Mouse (Mus musculus) yolk sac, embryonic 10.5 days (tissue): Measurements from ENCODE around the gene Cab39l.

Experiments used
- DNase-seq: peaks from one replicate; pipeline ENCODE4 v3.0.0-alpha.2; 2017; ENCODE audit warnings: low spot score

Cab39l gene

DNA sequence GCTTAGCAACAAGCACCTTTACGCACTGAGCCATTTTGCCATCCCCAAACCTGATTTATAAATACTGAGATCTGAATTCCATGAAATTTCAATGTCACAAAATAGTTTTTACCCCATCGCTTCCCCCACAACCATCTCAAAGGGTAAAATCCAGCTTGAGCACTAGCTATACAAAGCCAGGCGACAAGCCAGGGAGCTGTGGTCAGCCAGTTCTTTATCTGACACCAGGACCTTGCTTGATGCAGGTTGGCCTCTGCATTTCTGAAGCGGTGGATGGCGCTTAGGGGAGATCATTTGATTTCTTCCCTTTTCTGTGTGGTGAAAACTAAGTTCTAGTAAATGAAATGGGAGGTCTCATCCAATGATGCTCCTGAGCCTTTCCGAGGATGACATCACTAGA is 191.3 kb downstream of the Cab39l start:
- no peak for DNase-seq

DNA sequence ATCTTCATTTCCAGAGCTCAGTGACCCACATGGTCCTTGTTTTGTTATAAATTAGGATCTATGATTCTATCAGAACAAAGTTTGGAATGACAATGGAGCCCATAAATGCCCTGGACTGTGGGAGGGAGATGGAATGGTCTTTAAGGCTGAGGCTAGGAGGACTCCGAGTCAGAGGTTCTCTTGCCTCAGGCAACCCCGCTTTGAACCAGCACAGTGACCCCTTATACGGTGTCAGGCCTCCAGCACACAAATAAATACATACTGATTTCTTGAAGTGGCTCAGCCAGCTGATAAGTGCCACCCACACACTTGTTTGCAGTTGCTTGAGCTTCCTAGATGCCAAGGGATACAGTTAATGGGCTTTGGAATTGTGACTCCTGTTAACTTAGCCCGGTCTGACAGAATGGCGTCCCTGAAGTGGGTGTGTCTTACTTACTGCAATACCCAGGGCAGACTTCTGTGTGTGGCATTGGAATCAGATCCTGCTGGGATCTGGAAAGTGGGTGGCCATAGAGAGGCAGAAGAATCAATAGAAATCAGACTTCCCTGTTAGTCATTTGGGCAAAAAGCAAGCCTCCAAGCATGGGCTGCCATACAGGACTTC is 192.6 kb downstream of the Cab39l start:
- DNase-seq, result no peak

DNA sequence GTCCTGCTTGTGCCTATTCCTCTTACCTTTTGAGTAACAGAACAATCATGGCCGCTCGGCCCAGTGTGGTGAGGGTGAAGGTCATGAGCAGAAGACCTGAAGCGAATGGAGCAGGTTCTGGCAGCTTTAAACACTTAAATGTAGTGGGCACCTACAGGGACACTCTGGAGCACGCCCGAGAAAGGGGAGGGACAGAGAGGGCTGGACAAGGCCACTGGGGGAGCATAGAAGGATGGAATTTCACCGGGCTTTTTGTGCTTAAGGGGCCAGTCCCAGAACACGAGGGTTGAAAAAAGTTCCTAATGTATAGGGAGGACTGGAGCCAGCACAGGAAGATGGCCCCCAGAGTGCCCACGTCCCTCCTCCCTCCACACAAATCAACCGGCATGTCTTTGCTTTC is 193.2 kb downstream of the Cab39l start:
- DNase-seq, result no peak
